Mouse (Mus musculus): Measurements from ENCODE around the gene Hddc3. TPM values are rescaled to one million over a fixed set of nuclear protein-coding genes. Genes with fewer than 3 reads are reported as not detected.
"Not testable (repeated sequence)": the region's sequence is repeated elsewhere in the genome, so short reads cannot be mapped to it uniquely, and the experiment has no call there.

The Hddc3 gene
- total RNA-seq, 2 experiments from 2014 or later, result 33.1 to 35.5 TPM

DNA sequence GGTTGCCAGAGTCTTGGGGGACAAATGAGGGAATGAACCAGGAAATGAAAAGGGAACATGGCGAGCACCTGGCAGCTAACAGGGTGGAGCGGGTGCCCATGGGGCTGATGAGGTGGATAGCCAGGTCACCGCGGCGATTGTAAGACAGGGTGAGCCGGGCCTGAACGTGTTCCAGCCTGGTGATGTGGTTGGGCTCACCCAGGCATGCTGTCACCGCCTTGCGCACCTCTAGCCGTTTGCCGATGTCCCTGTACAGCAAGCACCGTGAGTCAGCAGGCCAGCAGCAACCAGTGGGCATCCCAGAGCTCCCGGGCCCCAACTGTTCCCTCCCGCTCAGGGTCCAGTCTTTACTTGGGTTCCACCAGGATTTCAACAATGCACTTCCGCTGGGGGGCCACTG lies 49.2 kb downstream of the Hddc3 start:
- intact Hi-C loops (cut with DNase I), result no loop called here
- no peak for DNase-seq

GRCm38 (mm10) chr7:80394600-80394999 lies 51.7 kb downstream of the Hddc3 start:
- no peak for DNase-seq
- intact Hi-C loops (cut with DNase I), result no loop called here

DNA sequence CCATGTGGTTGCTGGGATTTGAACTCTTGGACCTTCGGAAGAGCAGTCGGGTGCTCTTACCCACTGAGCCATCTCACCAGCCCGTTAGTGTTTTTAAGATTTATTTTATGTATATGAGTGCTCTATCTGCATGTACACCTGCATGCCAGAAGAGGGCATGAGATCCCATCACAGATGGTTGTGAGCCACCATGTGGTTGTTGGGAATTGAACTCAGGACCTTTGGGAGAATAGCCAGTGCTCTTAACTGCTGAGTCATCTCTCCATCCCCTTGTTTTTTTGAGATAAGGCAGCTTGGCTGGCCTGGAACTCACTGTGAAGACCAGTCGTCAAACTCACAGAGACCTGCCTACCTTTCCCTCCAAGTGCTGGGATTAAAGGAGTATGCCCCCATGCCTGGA lies 53.5 kb downstream of the Hddc3 start:
- DNase-seq; intact Hi-C loops (cut with DNase I): not testable (repeated sequence)

DNA sequence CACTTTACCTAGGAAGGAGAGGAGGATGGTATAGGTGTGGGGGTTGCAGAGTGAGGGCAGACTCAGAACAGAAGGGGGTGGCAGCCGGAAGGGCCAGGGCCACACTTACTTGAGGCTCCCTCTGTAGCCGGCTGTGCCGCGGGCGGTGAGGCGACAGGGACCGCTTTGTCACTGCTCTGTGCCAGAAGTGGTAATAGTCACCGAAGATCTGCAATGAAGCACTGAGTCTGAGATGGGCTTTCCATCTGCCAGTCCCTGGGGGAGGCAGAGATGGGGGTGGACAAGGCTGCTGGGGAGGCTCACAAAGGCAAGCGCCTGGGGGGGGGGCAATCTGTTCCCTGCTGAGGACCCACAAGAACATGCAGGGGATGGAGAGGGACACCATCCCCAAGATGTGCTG lies 55.1 kb downstream of the Hddc3 start:
- DNase-seq, result no peak
- intact Hi-C loops (cut with DNase I), result loop anchor here (2.0 kb wide), 1 partner anchor 47 kb away; no protein-coding TSS in a partner anchor

- no peak for DNase-seq
- intact Hi-C loops (cut with DNase I), result loop anchor here (2.0 kb wide), 1 partner anchor 46 kb away; no protein-coding TSS in a partner anchor
Measured at GRCm38 (mm10) chr7:80398654-80399444, 55.9 kb downstream of the Hddc3 start.

GRCm38 (mm10) chr7:80400099-80400498 lies 57.2 kb downstream of the Hddc3 start:
- intact Hi-C loops (cut with DNase I), result no loop called here
- DNase-seq, result peak in 1 of 2 experiments; percentile 57

Other genes with a start within 250 kb of the Hddc3 start
- gene Idh2, start 227.7 kb upstream of the Hddc3 start, total RNA-seq (2021), result 1,000 to 10,000 TPM; 1,610 to 1,731 TPM
- 10 to 100 TPM; 14.7 to 16.6 TPM for gene Sema4b, start 156.3 kb upstream of the Hddc3 start, total RNA-seq (2021)
- 10 to 100 TPM; 27.8 to 28.1 TPM for gene Cib1, start 110.3 kb upstream of the Hddc3 start, total RNA-seq (2021)
- 1 to 10 TPM; 2.2 to 2.4 TPM for gene Gdpgp1, start 110.2 kb upstream of the Hddc3 start, total RNA-seq (2021)
- gene Ttll13, start 96.7 kb upstream of the Hddc3 start, total RNA-seq (2021), result under 1 TPM; 0.45 to 0.74 TPM
- 10 to 100 TPM; 24.0 to 27.5 TPM for gene Ngrn, start 81.9 kb upstream of the Hddc3 start, total RNA-seq (2021)
- gene Vps33b, start 73.5 kb upstream of the Hddc3 start, total RNA-seq (2021), result 10 to 100 TPM in 1 of 2 experiments, 1 to 10 TPM in 1; 7.7 to 10.9 TPM
- gene Prc1, start 48.7 kb upstream of the Hddc3 start, total RNA-seq (2021), result 10 to 100 TPM; 40.0 to 43.7 TPM
- gene Rccd1, start 18.6 kb upstream of the Hddc3 start, total RNA-seq (2021), result 10 to 100 TPM in 1 of 2 experiments, 1 to 10 TPM in 1; 7.1 to 10.1 TPM
- 10 to 100 TPM; 17.9 to 18.9 TPM for gene Unc45a, start 2.1 kb upstream of the Hddc3 start, total RNA-seq (2021)
- 10 to 100 TPM; 70.5 to 72.0 TPM for gene Man2a2, start 28.3 kb downstream of the Hddc3 start, total RNA-seq (2021)
- 10 to 100 TPM; 19.9 to 21.7 TPM for gene Fes, start 44.8 kb downstream of the Hddc3 start, total RNA-seq (2021)
- 100 to 1,000 TPM; 119 to 139 TPM for gene Furin, start 62.3 kb downstream of the Hddc3 start, total RNA-seq (2021)
- gene Blm, start 192.0 kb downstream of the Hddc3 start, total RNA-seq (2021), result 1 to 10 TPM; 5.6 to 7.5 TPM